Mouse (Mus musculus) heart, postnatal 0 days (tissue): ENCODE measurements at regions not wholly inside any gene's neighbourhood (a gene's known extent, or its start where the extent isn't known, plus 50 kb on each side); places are given as distances from the start of the nearest gene placed in this dataset.

Source experiments
- CTCF ChIP-seq: IDR thresholded peaks from 2 replicates; pipeline ENCODE4 v1.5.1; 2016; ENCODE audit warnings: antibody characterized with exemption, control low read depth, low read depth
- EP300 ChIP-seq: IDR thresholded peaks from 2 replicates; pipeline ENCODE4 v1.6.1; 2016; ENCODE audit warnings: antibody characterized with exemption, low read depth

DNA sequence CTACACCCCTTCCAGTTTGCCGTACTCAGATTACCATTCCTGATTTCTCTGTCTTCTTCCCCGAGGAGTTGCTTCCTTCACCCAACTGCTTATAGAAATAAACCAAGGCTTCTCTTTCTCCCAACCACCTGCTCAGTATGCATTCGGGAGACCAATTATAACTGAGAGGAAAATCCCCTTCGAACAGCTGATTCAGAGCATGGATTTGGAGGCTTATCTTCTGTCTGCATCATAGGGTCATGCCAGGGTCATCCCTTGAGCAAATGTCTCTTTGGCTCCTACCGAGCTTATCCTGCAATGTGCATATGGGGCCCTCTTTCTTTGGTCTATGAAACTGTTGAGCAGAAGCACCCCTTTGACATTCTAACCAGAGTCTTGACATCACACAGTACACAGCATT is 79.0 kb upstream of the Jazf1 start:
- TF ChIP-seq CTCF, result no peak
- TF ChIP-seq EP300, result no peak
